Mouse (Mus musculus) neutrophil, adult 65 days (primary cell): ENCODE data around the gene Tceal7. TPM values are rescaled to one million over a fixed set of nuclear protein-coding genes. Genes with fewer than 3 reads are reported as not detected.

Experiments used
- total RNA-seq: library from RNA; stranded (reverse); gene quantifications from 2 replicates; pipeline ENCODE4 v1.2.4, GENCODE M21; 2023

The Tceal7 gene
- total RNA-seq = not detected in 2 replicates

GRCm38 (mm10) chrX:136214729-136215677, at the start of gene Tceal7, which contains the start of gene Bex1:
TSS of gene Tceal7 (plus strand) at chrX:136214779.
TSS of gene Bex1 (minus strand) at chrX:136215513.

GRCm38 (mm10) chrX:136172118-136172551, 42.4 kb upstream of the Tceal7 start, which contains the start of gene Tceal8:
TSS of gene Tceal8 (minus strand) at chrX:136172342.

DNA sequence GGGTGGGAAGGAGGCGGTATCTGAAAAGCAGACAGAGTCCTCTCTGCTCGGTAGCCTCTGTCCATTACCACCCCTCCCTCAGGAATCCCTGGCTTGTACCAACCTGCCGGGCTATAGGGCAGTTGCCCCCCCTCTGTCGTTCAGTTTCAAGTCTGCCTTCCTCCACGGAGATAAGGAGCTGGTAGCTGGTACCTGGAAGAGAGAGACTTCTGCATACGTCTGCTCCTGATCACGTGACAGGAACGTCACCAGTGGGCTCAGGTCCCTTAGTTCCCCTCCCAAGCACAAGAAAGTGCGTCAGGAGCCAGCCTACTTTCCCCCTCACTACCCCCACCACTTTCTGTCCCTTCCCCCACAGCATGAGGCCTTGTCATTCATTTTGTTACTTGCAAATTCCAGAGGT, 10.9 kb upstream of the Tceal7 start, which contains the start of gene Tceal5:
Tceal5 (minus strand) TSS at position 213 of the 403 bp plus-strand sequence.

DNA sequence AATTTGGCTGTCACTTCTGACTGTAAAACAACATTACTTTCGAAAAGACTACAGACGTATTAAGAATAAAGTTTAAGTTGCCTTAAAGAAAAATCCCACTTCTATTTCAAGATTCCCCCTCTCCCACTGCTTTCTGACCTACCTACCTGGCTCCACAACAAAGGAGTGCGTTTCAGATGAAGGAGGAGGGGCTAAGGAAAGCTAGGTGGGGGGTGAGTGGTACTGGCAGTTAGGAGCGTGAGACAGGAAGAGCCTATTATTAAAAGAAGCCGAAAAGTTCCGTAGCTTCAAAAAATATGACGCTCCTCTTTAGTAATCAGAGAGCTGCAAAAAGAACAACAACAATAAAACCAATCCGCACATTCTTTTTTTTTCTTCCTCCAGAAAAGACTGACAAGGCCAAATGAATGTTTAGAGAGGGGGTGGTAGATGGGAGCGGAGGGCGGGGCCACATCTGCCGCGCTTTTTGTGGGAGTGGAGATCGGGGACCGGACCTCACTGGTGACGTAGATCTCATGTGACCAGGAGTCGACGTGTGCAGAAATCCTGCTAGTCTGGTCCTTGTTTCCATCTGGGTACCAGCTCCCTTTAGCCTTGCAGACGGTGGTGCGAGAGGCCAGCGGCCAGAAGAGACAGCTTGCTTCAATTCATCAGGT, 30.1 kb downstream of the Tceal7 start, which contains the start of gene Tceal9:
Tceal9 (plus strand) TSS at position 506 of the 656 bp plus-strand sequence.

GRCm38 (mm10) chrX:136269743-136270392, 55.3 kb downstream of the Tceal7 start, which contains the start of gene Bex3:
TSS of gene Bex3 (plus strand) at chrX:136270253.

Other genes starting within 250 kb of the Tceal7 start
- gene Arxes2, start 221.0 kb upstream of the Tceal7 start, total RNA-seq = 0.32 TPM in 1 of 2 replicates, not detected in the other
- gene Arxes1, start 181.4 kb upstream of the Tceal7 start, total RNA-seq = not detected in 2 replicates
- gene Bex2, start 146.5 kb upstream of the Tceal7 start, total RNA-seq = not detected in 2 replicates
- gene Nxf3, start 129.5 kb upstream of the Tceal7 start, total RNA-seq = not detected in 2 replicates
- gene Bex4, start 75.8 kb upstream of the Tceal7 start, total RNA-seq = 0.79 TPM in 1 of 2 replicates, not detected in the other
- gene Tceal8, start 42.4 kb upstream of the Tceal7 start, total RNA-seq = 6.2 and 6.6 TPM in 2 replicates
- not detected in 2 replicates for gene Tceal5, start 10.9 kb upstream of the Tceal7 start, total RNA-seq
- gene Bex1, start 734 bp downstream of the Tceal7 start, total RNA-seq = 0.59 TPM in 1 of 2 replicates, not detected in the other
- gene Tceal9, start 30.3 kb downstream of the Tceal7 start, total RNA-seq = 20.2 and 21.3 TPM in 2 replicates
- 19.5 and 21.0 TPM in 2 replicates for gene Bex3, start 55.5 kb downstream of the Tceal7 start, total RNA-seq